Mouse (Mus musculus) heart, embryonic 13.5 days (tissue): ENCODE results near the gene Zfp13. TPM values are rescaled to one million over a fixed set of nuclear protein-coding genes. Genes with fewer than 3 reads are reported as not detected.
A peak's percentile ranks its signal among the peaks of the same experiment; 100 is the strongest.
"Not testable (repeated sequence)": the region's sequence is repeated elsewhere in the genome, so short reads cannot be mapped to it uniquely, and the experiment has no call there.

Experiments
- ATAC-seq: fragments of 200-750 bp; cut with Nextera tagmentation; 2 replicates; pipeline ENCODE4 v1.8.0; 2017; ENCODE audit warnings: moderate TSS enrichment; ENCODE audit not compliant: insufficient number of reproducible peaks, low FRiP score, low TSS enrichment; ENCODE audit errors: extremely low read depth
- H3K27ac ChIP-seq: fragments of 300-500 bp; sonication (generic); replicated peaks from 2 replicates; pipeline ENCODE4 v1.5.1; 2015; ENCODE audit warnings: moderate library complexity, mild to moderate bottlenecking, inconsistent platforms
- H3K27me3 ChIP-seq: fragments of 300-500 bp; sonication (generic); replicated peaks from 2 replicates; pipeline ENCODE4 v1.6.1; 2015; ENCODE audit warnings: mild to moderate bottlenecking, inconsistent platforms
- H3K36me3 ChIP-seq: fragments of 300-500 bp; sonication (generic); 2 replicates; pipeline ENCODE4 v1.6.1; 2015; ENCODE audit warnings: mild to moderate bottlenecking, inconsistent platforms
- H3K4me1 ChIP-seq: fragments of 300-500 bp; sonication (generic); 2 replicates; pipeline ENCODE4 v1.6.1; 2015; ENCODE audit warnings: inconsistent platforms
- H3K4me2 ChIP-seq: fragments of 300-500 bp; sonication (generic); 2 replicates; pipeline ENCODE4 v1.6.1; 2015; ENCODE audit warnings: inconsistent platforms, mild to moderate bottlenecking, moderate library complexity
- H3K4me3 ChIP-seq: fragments of 300-500 bp; sonication (generic); 2 replicates; pipeline ENCODE4 v1.5.1; 2015; ENCODE audit warnings: moderate library complexity, mild to moderate bottlenecking, inconsistent platforms
- H3K9ac ChIP-seq: fragments of 300-500 bp; sonication (generic); 2 replicates; pipeline ENCODE4 v1.6.1; 2015; ENCODE audit warnings: inconsistent platforms, mild to moderate bottlenecking, moderate library complexity
- H3K9me3 ChIP-seq: fragments of 300-500 bp; sonication (generic); 2 replicates; pipeline ENCODE4 v1.6.1; 2016; ENCODE audit warnings: inconsistent platforms
- WGBS: fragments of 180-500 bp; shearing (Covaris S2); methylation state at CpG from one replicate; pipeline ENCODE4 v1.1.7; 2015; ENCODE audit warnings: mixed read lengths; 5-methylcytosine and 5-hydroxymethylcytosine counted together
- polyA plus RNA-seq: library from polyadenylated mRNA; unstranded; fragments of >200 nt; fragmentation: Nextera tagmentation; extraction: Ambion mirVana; gene quantifications from 2 replicates; pipeline ENCODE4 v1.2.1, GENCODE M21; 2015

Gene Zfp13
- polyA plus RNA-seq, 1 experiment from 2014 or later: 9.2 TPM

GRCm38 (mm10) chr17:23540106-23540505 lies 59.2 kb downstream of the Zfp13 start:
- H3K4me2 ChIP-seq: peak overlapping the region; percentile 46

GRCm38 (mm10) chr17:23539608-23540007 lies 59.7 kb downstream of the Zfp13 start:
- Histone ChIP-seq H3K27ac (no peak overlapping the region), H3K9me3 (no peaks in the 10 kb centered on the region), H3K27me3 (peaks cover 58% of the 10 kb centered on the region), H3K4me2 (no peak overlapping the region), H3K36me3 (no peaks in the 10 kb centered on the region), H3K9ac (no peak overlapping the region), H3K4me1 (peaks cover 31% of the 10 kb centered on the region), H3K4me3 (no peak overlapping the region)
- ATAC-seq: no peak
- 93% methylated on average over 5 of the region's 5 CpGs for WGBS

More at GRCm38 (mm10) chr17:23540106-23540505, 59.2 kb downstream of the Zfp13 start:
- Histone ChIP-seq H3K9me3 (no peaks in the 10 kb centered on the region), H3K9ac (no peak overlapping the region), H3K27me3 (peaks cover 54% of the 10 kb centered on the region), H3K4me3 (peak overlapping the region; percentile 34; the same call in 1 of the 2 replicates), H3K4me1 (peaks cover 28% of the 10 kb centered on the region), H3K36me3 (no peaks in the 10 kb centered on the region), H3K27ac (no peak overlapping the region)
- 40% methylated on average over 3 of the region's 3 CpGs for WGBS
- ATAC-seq: no peak

- peaks cover 66% of the 10 kb centered on the region for H3K27me3 ChIP-seq
- 9% methylated on average over 21 of the region's 21 CpGs for WGBS
- peak overlapping the region; percentile 69 for H3K4me2 ChIP-seq
- H3K4me1 ChIP-seq: peaks cover 34% of the 10 kb centered on the region
- peak overlapping the region; percentile 65 for H3K9ac ChIP-seq
- H3K36me3 ChIP-seq: no peaks in the 10 kb centered on the region
- no peak for ATAC-seq
- no peaks in the 10 kb centered on the region for H3K9me3 ChIP-seq
- H3K4me3 ChIP-seq: peak overlapping the region; percentile 46
- H3K27ac ChIP-seq: no peak overlapping the region
These were observed 60.8 kb downstream of the Zfp13 start for GRCm38 (mm10) chr17:23538299-23539015.

- H3K4me3 ChIP-seq: peak overlapping the region; percentile 46
- H3K4me2 ChIP-seq: peak overlapping the region; percentile 69
- H3K9ac ChIP-seq: peak overlapping the region; percentile 65
- H3K4me1 ChIP-seq: peaks cover 31% of the 10 kb centered on the region
- ATAC-seq: no peak
- H3K9me3 ChIP-seq: no peaks in the 10 kb centered on the region
- H3K36me3 ChIP-seq: no peaks in the 10 kb centered on the region
- 6% methylated on average over 27 of the region's 27 CpGs for WGBS
- H3K27me3 ChIP-seq: peaks cover 66% of the 10 kb centered on the region
- no peak overlapping the region for H3K27ac ChIP-seq
These were observed 61.6 kb downstream of the Zfp13 start for GRCm38 (mm10) chr17:23537554-23538255.

GRCm38 (mm10) chr17:23535046-23535788 lies 64.1 kb downstream of the Zfp13 start:
- H3K36me3 ChIP-seq, H3K27ac ChIP-seq, H3K9me3 ChIP-seq, ATAC-seq, H3K9ac ChIP-seq: not testable (repeated sequence)
- H3K4me1 ChIP-seq: peaks cover 23% of the 10 kb centered on the region
- under 1% methylated on average over 17 of the region's 29 CpGs for WGBS
- H3K4me3 ChIP-seq: peak overlapping the region; percentile 32
- peaks cover 52% of the 10 kb centered on the region for H3K27me3 ChIP-seq
- peak overlapping the region; percentile 56 for H3K4me2 ChIP-seq

GRCm38 (mm10) chr17:23533591-23534490 lies 65.4 kb downstream of the Zfp13 start:
- Histone ChIP-seq H3K4me3 (peak overlapping the region; percentile 23; the same call in 1 of the 2 replicates), H3K27me3 (peaks cover 38% of the 10 kb centered on the region), H3K4me2 (peak overlapping the region; percentile 56), H3K4me1 (peaks cover 23% of the 10 kb centered on the region)
- 8% methylated on average over 11 of the region's 23 CpGs for WGBS
- ATAC-seq, H3K9me3 ChIP-seq, H3K9ac ChIP-seq, H3K36me3 ChIP-seq, H3K27ac ChIP-seq: not testable (repeated sequence)

GRCm38 (mm10) chr17:23531408-23531807 lies 67.9 kb downstream of the Zfp13 start:
- H3K4me1 ChIP-seq, H3K27ac ChIP-seq, H3K9ac ChIP-seq, H3K4me2 ChIP-seq, ATAC-seq, H3K36me3 ChIP-seq, H3K4me3 ChIP-seq, H3K9me3 ChIP-seq: not testable (repeated sequence)
- H3K27me3 ChIP-seq: peaks cover 16% of the 10 kb centered on the region
- WGBS: 25% methylated on average over 1 of the region's 1 CpGs

Other genes starting within 250 kb of the Zfp13 start
- not detected in 2 replicates for gene Vmn2r116, start 214.9 kb downstream of the Zfp13 start, polyA plus RNA-seq
- not detected in 2 replicates for gene Vmn2r117, start 119.8 kb downstream of the Zfp13 start, polyA plus RNA-seq
- 12.7 and 13.3 TPM in 2 replicates for gene Zfp213, start 35.2 kb downstream of the Zfp13 start, polyA plus RNA-seq
- gene Zscan10, start 1.4 kb upstream of the Zfp13 start, polyA plus RNA-seq: not detected in 2 replicates
- gene Mmp25, start 45.8 kb upstream of the Zfp13 start, polyA plus RNA-seq: 0.32 and 0.62 TPM in 2 replicates
- gene Bicdl2, start 61.0 kb upstream of the Zfp13 start, polyA plus RNA-seq: 0.17 and 0.41 TPM in 2 replicates
- gene Hcfc1r1, start 74.1 kb upstream of the Zfp13 start, polyA plus RNA-seq: 297 and 312 TPM in 2 replicates
- 32.4 and 37.3 TPM in 2 replicates for gene Thoc6, start 74.4 kb upstream of the Zfp13 start, polyA plus RNA-seq
- gene Tnfrsf12a, start 78.0 kb upstream of the Zfp13 start, polyA plus RNA-seq: 118 and 140 TPM in 2 replicates
- 9.4 and 10.7 TPM in 2 replicates for gene Cldn6, start 79.8 kb upstream of the Zfp13 start, polyA plus RNA-seq
- 0.29 and 0.32 TPM in 2 replicates for gene Cldn9, start 84.5 kb upstream of the Zfp13 start, polyA plus RNA-seq
- gene 1520401A03Rik, start 123.3 kb upstream of the Zfp13 start, polyA plus RNA-seq: 0.11 TPM in 1 of 2 replicates, not detected in the other
- gene Pkmyt1, start 126.8 kb upstream of the Zfp13 start, polyA plus RNA-seq: 30.9 and 31.0 TPM in 2 replicates
- 12.3 and 12.6 TPM in 2 replicates for gene Paqr4, start 141.4 kb upstream of the Zfp13 start, polyA plus RNA-seq
- gene Kremen2, start 146.3 kb upstream of the Zfp13 start, polyA plus RNA-seq: 0.09 and 0.32 TPM in 2 replicates
- 52.1 and 54.1 TPM in 2 replicates for gene Flywch1, start 172.1 kb upstream of the Zfp13 start, polyA plus RNA-seq
- 5.8 and 7.4 TPM in 2 replicates for gene Flywch2, start 186.6 kb upstream of the Zfp13 start, polyA plus RNA-seq
- 319 and 327 TPM in 2 replicates for gene Srrm2, start 191.0 kb upstream of the Zfp13 start, polyA plus RNA-seq
- 875 and 1,018 TPM in 2 replicates for gene Elob, start 229.6 kb upstream of the Zfp13 start, polyA plus RNA-seq
- not detected in 2 replicates for gene Prss33, start 236.6 kb upstream of the Zfp13 start, polyA plus RNA-seq
- gene Prss32, start 244.4 kb upstream of the Zfp13 start, polyA plus RNA-seq: 0.15 TPM in 1 of 2 replicates, not detected in the other
- 0.20 and 0.29 TPM in 2 replicates for gene Prss41, start 244.7 kb upstream of the Zfp13 start, polyA plus RNA-seq